10 mouse cellular contexts compared by ENCODE assay signal in genomic region chr11:69983377-69983776, GRCm38 (mm10). TPM values are rescaled to one million over a fixed set of nuclear protein-coding genes. Genes with fewer than 3 reads are reported as not detected.
DNase-seq lines count a peak whose midpoint lies in the region; ATAC-seq lines count a peak whose summit lies in the region.
"Had no signal": no experiment of that assay in that cellular context is flagged by ENCODE, and none has a peak within 500 bp of the region (broad histone marks: within the 10 kb centered on the region; RNA-seq: fewer than 3 reads in every experiment).

No protein-coding gene starts in this region.

- no peaks in the 10 kb centered on the region for H3K9me3 ChIP-seq in embryonic facial prominence, embryonic 10.5 days
- H3K9me3 ChIP-seq in heart, embryonic 16.5 days (replicated peaks; ENCODE audit: control insufficient read depth, low read length) = no peaks in the 10 kb centered on the region
- H3K9me3 ChIP-seq in midbrain, embryonic 10.5 days (replicated peaks) = no peaks in the 10 kb centered on the region

- peak overlapping the region; percentile 95 for H3K9ac ChIP-seq in heart, embryonic 16.5 days (ENCODE audit: low read length)

- no peak for ATAC-seq in heart, embryonic 16.5 days (replicated peaks; ENCODE audit: extremely low read depth, insufficient read depth, low FRiP score)
- ATAC-seq: CD4-positive, CD25-positive, alpha-beta regulatory T cell, adult 4 months had no signal

- H3K4me3 ChIP-seq in embryonic facial prominence, embryonic 10.5 days = peak overlapping the region; percentile 84
- peak overlapping the region; percentile 98 for H3K4me3 ChIP-seq in heart, embryonic 16.5 days (ENCODE audit: low read length)
- H3K4me3 ChIP-seq in midbrain, embryonic 10.5 days = peak overlapping the region; percentile 99

- peaks cover 62% of the 10 kb centered on the region for H3K36me3 ChIP-seq in embryonic facial prominence, embryonic 10.5 days (replicated peaks)
- peaks cover 37% of the 10 kb centered on the region for H3K36me3 ChIP-seq in heart, embryonic 16.5 days (ENCODE audit: control insufficient read depth, insufficient read depth)
- H3K36me3 ChIP-seq in midbrain, embryonic 10.5 days = peaks cover 60% of the 10 kb centered on the region

- WGBS in embryonic facial prominence, embryonic 10.5 days = 88% methylated on average over 4 of the region's 4 CpGs
- WGBS in heart, embryonic 16.5 days = 81% methylated on average over 4 of the region's 4 CpGs
- 87% methylated on average over 4 of the region's 4 CpGs for WGBS in midbrain, embryonic 10.5 days

- H3K4me1 ChIP-seq in embryonic facial prominence, embryonic 10.5 days = peaks cover 32% of the 10 kb centered on the region
- H3K4me1 ChIP-seq in heart, embryonic 16.5 days (ENCODE audit: control insufficient read depth, insufficient read depth, low read length) = peaks cover 28% of the 10 kb centered on the region
- H3K4me1 ChIP-seq in midbrain, embryonic 10.5 days = peaks cover 39% of the 10 kb centered on the region

- peak overlapping the region; percentile 89 for H3K4me2 ChIP-seq in heart, embryonic 16.5 days (ENCODE audit: low read depth, low read length)

- H3K27ac ChIP-seq in embryonic facial prominence, embryonic 10.5 days (replicated peaks) = peak overlapping the region; percentile 99
- H3K27ac ChIP-seq in heart, embryonic 16.5 days (ENCODE audit: low read length) = peak overlapping the region; percentile 100
- 0 out of 2 replicates have a peak overlapping the region, but pooled peaks have one; percentile 18 for H3K27ac ChIP-seq in midbrain, embryonic 10.5 days (replicated peaks)

- H3K27me3 ChIP-seq in embryonic facial prominence, embryonic 10.5 days (replicated peaks; ENCODE audit: low read depth, poor library complexity, severe bottlenecking) = no peaks in the 10 kb centered on the region
- no peaks in the 10 kb centered on the region for H3K27me3 ChIP-seq in heart, embryonic 16.5 days (ENCODE audit: control insufficient read depth, insufficient read depth, low read length)
- no peaks in the 10 kb centered on the region for H3K27me3 ChIP-seq in midbrain, embryonic 10.5 days (ENCODE audit: low read depth, poor library complexity, severe bottlenecking)

- intact Hi-C loops in left cerebral cortex, postnatal 4 days (cut with DNase I) = loop anchor here (10.0 kb wide), 1 partner anchor 49 kb away; the partner anchor contains the start of gene Ybx2

- peak; percentile 66 to 75 for DNase-seq in gastrocnemius, adult 8-10 months (ENCODE audit: low spot score in 2 of 2)
- DNase-seq in gastrocnemius, postnatal 4 days (ENCODE audit: low spot score in 2 of 2) = no peak
- no peak for DNase-seq in embryonic facial prominence, embryonic 10.5 days (ENCODE audit: low spot score)
- no peak for DNase-seq in midbrain, embryonic 10.5 days (ENCODE audit: low spot score)
- no peak for DNase-seq in thymus, postnatal 36 days
- DNase-seq in left cerebral cortex, postnatal 4 days = no peak
- DNase-seq in spleen, adult 12 weeks (ENCODE audit: low spot score) = no peak
- DNase-seq: lung, postnatal 14 days had no signal

RNA-seq across cellular contexts. Expression of gene Elp5, which starts 1.1 kb away (rescaled TPM):
- total RNA-seq in gastrocnemius, adult 8-10 months (2022) = 10 to 100 TPM; 38.8 to 40.8 (median 39.4) TPM
- total RNA-seq in gastrocnemius, postnatal 4 days (2021) = 10 to 100 TPM; 61.9 to 63.7 TPM
- 157 and 161 TPM in 2 replicates for polyA plus RNA-seq in embryonic facial prominence, embryonic 10.5 days (2016; fragmentation: Nextera tagmentation; extraction: Ambion mirVana)
- polyA plus RNA-seq in heart, embryonic 16.5 days (2015; fragmentation: Nextera tagmentation; extraction: Ambion mirVana) = 111 and 116 TPM in 2 replicates
- polyA plus RNA-seq in midbrain, embryonic 10.5 days (2016; fragmentation: Nextera tagmentation; extraction: Ambion mirVana) = 151 and 155 TPM in 2 replicates
- total RNA-seq in left cerebral cortex, postnatal 4 days (2021) = 100 to 1,000 TPM; 112 to 116 TPM

RNA-seq across cellular contexts. Expression of gene Ctdnep1, which starts 2.4 kb away (rescaled TPM):
- total RNA-seq in gastrocnemius, adult 8-10 months (2022) = 100 to 1,000 TPM; 266 to 308 (median 283) TPM
- total RNA-seq in gastrocnemius, postnatal 4 days (2021) = 100 to 1,000 TPM; 204 to 229 TPM
- polyA plus RNA-seq in embryonic facial prominence, embryonic 10.5 days (2016; fragmentation: Nextera tagmentation; extraction: Ambion mirVana) = 23.9 and 25.3 TPM in 2 replicates
- polyA plus RNA-seq in heart, embryonic 16.5 days (2015; fragmentation: Nextera tagmentation; extraction: Ambion mirVana) = 23.9 and 25.0 TPM in 2 replicates
- 20.5 and 26.3 TPM in 2 replicates for polyA plus RNA-seq in midbrain, embryonic 10.5 days (2016; fragmentation: Nextera tagmentation; extraction: Ambion mirVana)
- 100 to 1,000 TPM in 1 of 2 experiments, 10 to 100 TPM in 1; 89.3 to 102 TPM for total RNA-seq in left cerebral cortex, postnatal 4 days (2021)

RNA-seq across cellular contexts. Expression of gene Gabarap, which starts 7.6 kb away (rescaled TPM):
- 100 to 1,000 TPM; 186 to 216 (median 214) TPM for total RNA-seq in gastrocnemius, adult 8-10 months (2022)
- 100 to 1,000 TPM; 234 to 246 TPM for total RNA-seq in gastrocnemius, postnatal 4 days (2021)
- polyA plus RNA-seq in embryonic facial prominence, embryonic 10.5 days (2016; fragmentation: Nextera tagmentation; extraction: Ambion mirVana) = 317 and 331 TPM in 2 replicates
- 421 and 428 TPM in 2 replicates for polyA plus RNA-seq in heart, embryonic 16.5 days (2015; fragmentation: Nextera tagmentation; extraction: Ambion mirVana)
- polyA plus RNA-seq in midbrain, embryonic 10.5 days (2016; fragmentation: Nextera tagmentation; extraction: Ambion mirVana) = 409 and 454 TPM in 2 replicates
- 100 to 1,000 TPM; 303 to 307 TPM for total RNA-seq in left cerebral cortex, postnatal 4 days (2021)

RNA-seq across cellular contexts. Expression of gene Phf23, which starts 12.2 kb away (rescaled TPM):
- 10 to 100 TPM; 20.5 to 28.5 (median 23.0) TPM for total RNA-seq in gastrocnemius, adult 8-10 months (2022)
- total RNA-seq in gastrocnemius, postnatal 4 days (2021) = 10 to 100 TPM; 31.5 to 34.7 TPM
- 96.5 and 98.3 TPM in 2 replicates for polyA plus RNA-seq in embryonic facial prominence, embryonic 10.5 days (2016; fragmentation: Nextera tagmentation; extraction: Ambion mirVana)
- polyA plus RNA-seq in heart, embryonic 16.5 days (2015; fragmentation: Nextera tagmentation; extraction: Ambion mirVana) = 42.0 and 43.9 TPM in 2 replicates
- 95.1 and 96.3 TPM in 2 replicates for polyA plus RNA-seq in midbrain, embryonic 10.5 days (2016; fragmentation: Nextera tagmentation; extraction: Ambion mirVana)
- 10 to 100 TPM; 46.2 to 48.7 TPM for total RNA-seq in left cerebral cortex, postnatal 4 days (2021)

RNA-seq across cellular contexts. Expression of gene Dvl2, which starts 17.0 kb away (rescaled TPM):
- 1 to 10 TPM; 3.8 to 5.2 (median 4.5) TPM for total RNA-seq in gastrocnemius, adult 8-10 months (2022)
- total RNA-seq in gastrocnemius, postnatal 4 days (2021) = 10 to 100 TPM; 19.1 to 22.8 TPM
- polyA plus RNA-seq in embryonic facial prominence, embryonic 10.5 days (2016; fragmentation: Nextera tagmentation; extraction: Ambion mirVana) = 59.0 and 59.8 TPM in 2 replicates
- 17.1 and 19.2 TPM in 2 replicates for polyA plus RNA-seq in heart, embryonic 16.5 days (2015; fragmentation: Nextera tagmentation; extraction: Ambion mirVana)
- polyA plus RNA-seq in midbrain, embryonic 10.5 days (2016; fragmentation: Nextera tagmentation; extraction: Ambion mirVana) = 52.1 and 54.1 TPM in 2 replicates
- 10 to 100 TPM; 38.8 to 40.1 TPM for total RNA-seq in left cerebral cortex, postnatal 4 days (2021)

Comparison
In these comparisons a context has a peak if more than half of its experiments do, and no peak if none do; other contexts are left out.
1. DNase-seq: peak in gastrocnemius, adult 8-10 months (2 of 2); none in gastrocnemius, postnatal 4 days (0 of 2), embryonic facial prominence, embryonic 10.5 days (single experiment), midbrain, embryonic 10.5 days (single experiment), thymus, postnatal 36 days (0 of 2), left cerebral cortex, postnatal 4 days (single experiment) and spleen, adult 12 weeks (single experiment).
2. H3K27ac ChIP-seq: peak in every context shown above with its lines; median percentile 100 in heart, embryonic 16.5 days; 99 in embryonic facial prominence, embryonic 10.5 days; 18 in midbrain, embryonic 10.5 days.
3. Peak in every context shown above with its lines, with median percentiles within 50 percentile points of each other: H3K4me3 ChIP-seq.